Mouse (Mus musculus): Measurements from ENCODE around the gene Nrm.

Nrm gene

GRCm38 (mm10) chr17:35866911-35867890 is 6.1 kb downstream of the Nrm start:
- DNase-seq (ENCODE audit: low read depth, low spot score) = no peak

- DNase-seq (ENCODE audit: low read depth, low spot score) = no peak
These were observed 7.2 kb downstream of the Nrm start for GRCm38 (mm10) chr17:35868165-35868820.

- DNase-seq (ENCODE audit: low read depth, low spot score) = no peak
These were observed 7.8 kb downstream of the Nrm start for GRCm38 (mm10) chr17:35868961-35869345.

GRCm38 (mm10) chr17:35869346-35870067 is 8.4 kb downstream of the Nrm start:
- DNase-seq (ENCODE audit: low read depth, low spot score) = no peak

GRCm38 (mm10) chr17:35870151-35870883 is 9.2 kb downstream of the Nrm start:
- no peak for DNase-seq (ENCODE audit: low read depth, low spot score)

- DNase-seq (ENCODE audit: low read depth, low spot score) = no peak
These were observed 10.0 kb downstream of the Nrm start for GRCm38 (mm10) chr17:35870884-35871696.

- no peak for DNase-seq (ENCODE audit: low read depth, low spot score)
These were observed 12.8 kb downstream of the Nrm start for GRCm38 (mm10) chr17:35873774-35874519.

- no peak for DNase-seq (ENCODE audit: low read depth, low spot score)
These were observed 13.6 kb downstream of the Nrm start for GRCm38 (mm10) chr17:35874721-35875120.

GRCm38 (mm10) chr17:35879245-35880057 is 18.3 kb downstream of the Nrm start, which contains the start of gene Dhx16:
Gene Dhx16 (plus strand): TSS chr17:35879819.
- DNase-seq (ENCODE audit: low read depth, low spot score) = peak; percentile 94

GRCm38 (mm10) chr17:35882924-35883323 is 21.8 kb downstream of the Nrm start:
- no peak for DNase-seq (ENCODE audit: low read depth, low spot score)

GRCm38 (mm10) chr17:35883777-35884176 is 22.7 kb downstream of the Nrm start:
- no peak for DNase-seq (ENCODE audit: low read depth, low spot score)

- no peak for DNase-seq (ENCODE audit: low read depth, low spot score)
These were observed 26.6 kb downstream of the Nrm start for GRCm38 (mm10) chr17:35887725-35888124.

GRCm38 (mm10) chr17:35896781-35897643 is 35.9 kb downstream of the Nrm start, which contains the start of gene 2310061I04Rik:
Gene 2310061I04Rik (minus strand): TSS chr17:35897431.
- DNase-seq (ENCODE audit: low read depth, low spot score) = peak; percentile 79

GRCm38 (mm10) chr17:35897644-35898573 is 36.8 kb downstream of the Nrm start:
- DNase-seq (ENCODE audit: low read depth, low spot score) = no peak

GRCm38 (mm10) chr17:35900636-35901035 is 39.5 kb downstream of the Nrm start:
- no peak for DNase-seq (ENCODE audit: low read depth, low spot score)

- DNase-seq (ENCODE audit: low read depth, low spot score) = no peak
These were observed 42.3 kb downstream of the Nrm start for GRCm38 (mm10) chr17:35903343-35903991.

All from WW6 (cell line).